In the genomic region with DNA sequence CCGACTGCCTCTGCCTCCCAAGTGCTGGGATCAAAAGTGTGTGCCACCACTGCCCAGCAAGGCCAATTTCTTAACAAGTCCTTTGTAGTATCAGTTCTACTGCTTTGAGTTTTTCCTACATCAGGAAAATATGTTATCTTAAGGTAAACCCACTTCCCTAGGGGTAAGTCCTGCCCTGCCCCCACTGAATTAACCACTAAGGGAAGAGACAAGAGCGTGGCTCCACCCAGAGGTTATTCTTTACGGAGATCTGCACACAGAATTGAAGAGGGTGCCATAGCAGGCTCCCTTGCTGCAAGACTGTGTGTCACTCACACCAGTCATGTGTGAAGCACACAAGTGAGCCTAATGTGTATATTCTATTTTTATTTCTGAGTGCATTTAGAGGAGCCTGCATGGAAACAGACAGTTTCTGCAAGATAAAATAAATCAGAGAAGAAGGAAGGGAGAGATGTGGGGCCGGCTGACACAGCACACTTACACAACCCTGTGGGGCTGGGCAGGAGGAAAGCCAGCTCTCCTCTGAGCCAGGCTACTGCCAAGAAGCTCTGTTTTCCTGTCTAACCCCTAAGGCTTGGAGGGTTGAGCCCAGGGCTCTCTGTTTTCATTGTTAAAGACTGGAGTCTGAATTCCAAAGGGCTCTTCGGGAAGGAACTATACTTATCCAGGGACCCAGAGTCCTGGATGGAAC, we compare ENCODE assay signal across 21 mouse cellular contexts. TPM values are rescaled to one million over a fixed set of nuclear protein-coding genes. Genes with fewer than 3 reads are reported as not detected.
DNase-seq lines count a peak whose midpoint lies in the region; ATAC-seq and TF ChIP-seq lines count a peak whose summit lies in the region.
"Had no signal": no experiment of that assay in that cellular context is flagged by ENCODE, and none has a peak within 500 bp of the region (broad histone marks: within the 10 kb centered on the region; RNA-seq: fewer than 3 reads in every experiment).

No protein-coding gene starts in this region.

- 64% methylated on average over 5 of the region's 5 CpGs for WGBS in hindbrain, embryonic 12.5 days

- no peak for DNase-seq in layer of hippocampus, adult 2 months (ENCODE audit: low spot score in 2 of 2)
- DNase-seq in layer of hippocampus, postnatal 36 days: no peak
- DNase-seq in CD4-positive helper T cell, adult 2 months (ENCODE audit: low read depth, low spot score): peak; percentile 44
- DNase-seq in adipocyte (ENCODE audit: low spot score): peak; percentile 88
- peak; percentile 40 for DNase-seq in induced T-regulatory cell, adult 2 months (ENCODE audit: low read depth)
- no peak for DNase-seq in kidney, postnatal 10 days
- DNase-seq in kidney, adult 18-20 months: no peak
- DNase-seq: gastrocnemius, postnatal 10 days; heart, adult 2 months; kidney, postnatal 14 days; thymus, postnatal 36 days had no signal

- no peaks in the 10 kb centered on the region for H3K9me3 ChIP-seq in hindbrain, embryonic 12.5 days (replicated peaks)
- H3K9me3 ChIP-seq: heart, embryonic 15.5 days; hindbrain, embryonic 13.5 days; limb, embryonic 12.5 days; neural tube, embryonic 15.5 days had no signal

- no peaks in the 10 kb centered on the region for H3K4me1 ChIP-seq in hindbrain, embryonic 12.5 days
- H3K4me1 ChIP-seq: heart, embryonic 15.5 days; hindbrain, embryonic 13.5 days had no signal

- H3K4me3 ChIP-seq in layer of hippocampus, adult 2 months: no peak overlapping the region
- no peak overlapping the region for H3K4me3 ChIP-seq in hindbrain, embryonic 12.5 days
- H3K4me3 ChIP-seq: erythroblast, embryonic 14.5 days; heart, adult 2 months; heart, embryonic 15.5 days; hindbrain, embryonic 13.5 days; limb, embryonic 12.5 days; neural tube, embryonic 15.5 days had no signal

- H3K27ac ChIP-seq in layer of hippocampus, adult 2 months: no peak overlapping the region
- H3K27ac ChIP-seq in hindbrain, embryonic 12.5 days: no peak overlapping the region
- H3K27ac ChIP-seq: heart, adult 2 months; heart, embryonic 15.5 days; hindbrain, embryonic 13.5 days; limb, embryonic 12.5 days; liver, embryonic 14.5 days; neural tube, embryonic 15.5 days; stomach, postnatal 0 days had no signal

- H3K36me3 ChIP-seq in hindbrain, embryonic 12.5 days: no peaks in the 10 kb centered on the region
- H3K36me3 ChIP-seq: heart, embryonic 15.5 days; limb, embryonic 12.5 days had no signal

- no peak for ATAC-seq in hindbrain, embryonic 12.5 days (ENCODE audit: low FRiP score)
- ATAC-seq: forebrain, embryonic 16.5 days; intestine, embryonic 16.5 days had no signal

- no peak overlapping the region for H3K4me2 ChIP-seq in hindbrain, embryonic 12.5 days (replicated peaks)
- H3K4me2 ChIP-seq: heart, embryonic 15.5 days; hindbrain, embryonic 13.5 days; limb, embryonic 12.5 days; neural tube, embryonic 15.5 days had no signal

- no peak overlapping the region for H3K9ac ChIP-seq in hindbrain, embryonic 12.5 days
- H3K9ac ChIP-seq: heart, embryonic 15.5 days; hindbrain, embryonic 13.5 days; limb, embryonic 12.5 days; liver, embryonic 14.5 days; neural tube, embryonic 15.5 days had no signal

- no peaks in the 10 kb centered on the region for H3K27me3 ChIP-seq in hindbrain, embryonic 12.5 days
- H3K27me3 ChIP-seq: heart, embryonic 15.5 days; limb, embryonic 12.5 days; neural tube, embryonic 15.5 days had no signal

- TF ChIP-seq CTCF in layer of hippocampus, adult 2 months (conservative IDR thresholded peaks at IDR 0.05): 0 out of 2 replicates have a peak, but pooled peaks have one; percentile 6

RNA-seq across cellular contexts. Expression of gene Noc4l, which starts 47.5 kb away (rescaled TPM):
- total RNA-seq in layer of hippocampus, adult 2 months (2021): 10 to 100 TPM; 23.4 to 23.8 TPM
- 10 to 100 TPM; 20.0 to 24.7 TPM for total RNA-seq in layer of hippocampus, postnatal 36 days (2021)
- polyA plus RNA-seq in hindbrain, embryonic 12.5 days (2016; fragmentation: Nextera tagmentation; extraction: Ambion mirVana): 50.0 and 50.6 TPM in 2 replicates

RNA-seq across cellular contexts. Expression of gene Ddx51, which starts 47.6 kb away (rescaled TPM):
- total RNA-seq in layer of hippocampus, adult 2 months (2021): 10 to 100 TPM; 31.2 to 35.0 TPM
- total RNA-seq in layer of hippocampus, postnatal 36 days (2021): 10 to 100 TPM; 26.0 to 28.8 TPM
- polyA plus RNA-seq in hindbrain, embryonic 12.5 days (2016; fragmentation: Nextera tagmentation; extraction: Ambion mirVana): 33.3 and 34.1 TPM in 2 replicates

Comparison
In these comparisons a context has a peak if more than half of its experiments do, and no peak if none do; other contexts are left out.
1. DNase-seq: peak in CD4-positive helper T cell, adult 2 months (single experiment), adipocyte (single experiment) and induced T-regulatory cell, adult 2 months (single experiment); none in layer of hippocampus, adult 2 months (0 of 2), layer of hippocampus, postnatal 36 days (0 of 2), kidney, postnatal 10 days (single experiment) and kidney, adult 18-20 months (single experiment).